Mouse (Mus musculus) thymus, adult 2 months (tissue): ENCODE measurements around the gene Sugct. TPM values are rescaled to one million over a fixed set of nuclear protein-coding genes. Genes with fewer than 3 reads are reported as not detected.

Experiments
- DNase-seq: peaks from one replicate; pipeline ENCODE4 v3.0.0; 2021
- H3K27ac ChIP-seq: fragments of 200-500 bp; 2 replicates; pipeline ENCODE4 v1.5.1; 2012; ENCODE audit warnings: low read length, control low read depth; ENCODE audit not compliant: control insufficient read depth, insufficient read depth
- H3K27me3 ChIP-seq: fragments of 200-500 bp; 2 replicates; pipeline ENCODE4 v1.6.1; 2012; ENCODE audit warnings: mild to moderate bottlenecking, low read length, moderate library complexity, mixed read lengths; ENCODE audit not compliant: control insufficient read depth, insufficient read depth
- H3K36me3 ChIP-seq: fragments of 200-500 bp; 2 replicates; pipeline ENCODE4 v1.6.1; 2012; ENCODE audit warnings: mild to moderate bottlenecking, low read length, moderate library complexity; ENCODE audit not compliant: control insufficient read depth, insufficient read depth
- H3K4me1 ChIP-seq: fragments of 200-500 bp; replicated peaks from 2 replicates; pipeline ENCODE4 v1.6.1; 2012; ENCODE audit warnings: low read length; ENCODE audit not compliant: control insufficient read depth, insufficient read depth
- H3K4me3 ChIP-seq: fragments of 200-500 bp; 2 replicates; pipeline ENCODE4 v1.5.1; 2012; ENCODE audit warnings: mild to moderate bottlenecking, low read length, control low read depth, moderate library complexity; ENCODE audit not compliant: control insufficient read depth, insufficient read depth
- CTCF ChIP-seq: fragments of 200-500 bp; IDR thresholded peaks from 2 replicates; pipeline ENCODE4 v1.5.1; 2012; ENCODE audit warnings: mild to moderate bottlenecking, control low read depth, low read length, moderate library complexity, borderline replicate concordance; ENCODE audit not compliant: control insufficient read depth, poor library complexity, insufficient read depth; ENCODE audit errors: extremely low read depth
- POLR2A ChIP-seq: fragments of 200-500 bp; IDR thresholded peaks from 2 replicates; pipeline ENCODE4 v1.6.1; 2012; ENCODE audit warnings: mild to moderate bottlenecking, low read length, control low read depth, moderate library complexity; ENCODE audit not compliant: control insufficient read depth, poor library complexity, insufficient read depth; ENCODE audit errors: extremely low read depth
- WGBS: fragments of 180-500 bp; shearing (Covaris S2); methylation state at CpG from one replicate; pipeline ENCODE4 v1.1.7; 2018; 5-methylcytosine and 5-hydroxymethylcytosine counted together
- polyA plus RNA-seq: library from polyadenylated mRNA; depleted of rRNA; stranded (reverse); fragments of >200 nt; gene quantifications from 2 replicates; pipeline ENCODE4 v1.2.3, GENCODE M21; 2012

Sugct gene
- polyA plus RNA-seq, 1 experiment, result 1.00 TPM

DNA sequence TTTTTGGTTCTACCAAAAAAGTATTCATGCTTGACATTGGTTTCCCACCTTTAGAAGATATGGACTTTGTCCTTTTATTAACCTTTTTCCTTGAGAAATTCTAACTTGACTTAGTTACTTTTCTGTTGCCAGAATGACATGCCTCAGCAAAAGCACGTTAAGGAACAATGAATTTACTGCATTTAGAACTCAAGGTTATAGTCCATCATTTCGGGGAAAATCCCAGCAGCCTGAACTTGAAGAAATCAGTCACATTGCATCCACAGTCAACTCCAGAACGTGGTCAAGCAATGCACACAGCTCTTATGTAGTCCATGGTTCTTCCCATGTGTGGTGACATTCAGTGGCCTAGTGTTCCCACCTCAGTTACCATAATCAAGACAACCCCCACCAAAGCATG lies 700.0 kb downstream of the Sugct start:
- Histone ChIP-seq H3K4me1 (no peaks in the 10 kb centered on the region), H3K27ac (no peak overlapping the region), H3K4me3 (no peak overlapping the region), H3K36me3 (no peaks in the 10 kb centered on the region), H3K27me3 (no peaks in the 10 kb centered on the region)
- no peak for DNase-seq
- WGBS, result 91% methylated on average over 3 of the region's 3 CpGs
- TF ChIP-seq POLR2A (no peak), CTCF (no peak)

DNA sequence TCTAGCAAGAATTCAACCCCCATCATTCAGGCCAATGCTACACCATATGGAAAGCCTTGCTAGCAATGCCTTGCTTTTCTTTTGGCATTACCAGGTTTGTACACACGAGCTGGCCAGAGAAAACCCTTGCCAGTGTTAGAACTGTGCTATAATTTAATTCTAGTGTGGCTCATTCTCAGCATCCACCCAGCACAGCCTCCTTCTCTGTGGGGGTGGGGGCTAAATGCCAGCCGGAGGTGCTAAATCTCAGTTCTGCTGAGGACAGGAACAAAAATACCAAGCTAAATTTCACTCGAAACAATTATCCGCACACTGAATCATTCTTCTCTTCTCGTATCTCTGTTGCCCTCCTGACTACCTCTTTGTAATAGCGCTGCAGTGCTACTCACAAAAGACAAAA lies 717.6 kb downstream of the Sugct start:
- no peaks in the 10 kb centered on the region for H3K36me3 ChIP-seq
- H3K4me1 ChIP-seq, result no peaks in the 10 kb centered on the region
- H3K27ac ChIP-seq, result no peak overlapping the region
- H3K4me3 ChIP-seq, result no peak overlapping the region
- no peaks in the 10 kb centered on the region for H3K27me3 ChIP-seq
- no peak for DNase-seq
- no peak for TF ChIP-seq CTCF
- no peak for TF ChIP-seq POLR2A
- WGBS, result 91% methylated on average over 6 of the region's 6 CpGs

DNA sequence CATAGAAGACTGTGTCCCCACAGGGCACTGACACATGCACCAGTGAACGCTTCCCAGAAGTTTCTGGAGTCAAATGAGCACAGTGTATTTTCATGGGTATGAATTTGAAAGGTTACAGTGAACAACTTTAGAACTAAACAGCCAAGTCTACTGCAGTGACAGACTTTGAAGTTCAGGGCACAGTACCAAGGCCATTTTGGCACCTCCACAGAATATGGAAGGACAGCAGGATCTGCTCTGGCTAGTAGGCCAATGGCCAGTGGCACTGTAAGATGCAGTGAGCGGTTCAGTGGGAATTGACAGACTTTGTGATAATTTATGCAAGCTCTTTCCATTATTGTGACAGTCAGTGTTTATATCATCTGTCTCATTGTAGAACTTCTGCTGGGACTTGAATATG lies 724.1 kb downstream of the Sugct start:
- Histone ChIP-seq H3K36me3 (no peaks in the 10 kb centered on the region), H3K4me1 (no peaks in the 10 kb centered on the region), H3K27ac (no peak overlapping the region), H3K4me3 (no peak overlapping the region), H3K27me3 (no peaks in the 10 kb centered on the region)
- TF ChIP-seq CTCF (no peak), POLR2A (no peak)
- 94% methylated on average over 2 of the region's 2 CpGs for WGBS
- no peak for DNase-seq

DNA sequence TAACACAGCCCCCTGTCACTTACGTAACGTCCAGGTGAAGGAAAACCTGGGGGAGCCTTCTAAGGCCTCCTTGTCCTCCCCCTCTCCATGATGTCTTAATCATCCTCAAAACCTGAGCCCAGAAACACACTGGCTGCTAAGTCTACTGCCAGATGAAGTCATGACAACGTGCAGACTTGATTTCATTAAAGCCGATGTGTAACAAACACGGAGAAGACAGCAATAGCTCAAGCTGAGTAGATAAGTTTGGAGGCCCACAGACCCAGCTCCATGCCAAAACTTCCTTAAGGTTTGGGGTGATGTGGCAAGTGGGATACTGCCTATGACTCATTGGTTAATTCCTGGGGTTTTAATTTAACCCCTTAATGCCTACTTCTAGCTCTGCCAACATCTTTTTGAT lies 726.4 kb downstream of the Sugct start:
- TF ChIP-seq POLR2A, result no peak
- no peak for TF ChIP-seq CTCF
- Histone ChIP-seq H3K4me1 (no peaks in the 10 kb centered on the region), H3K4me3 (no peak overlapping the region), H3K27me3 (no peaks in the 10 kb centered on the region), H3K36me3 (no peaks in the 10 kb centered on the region), H3K27ac (no peak overlapping the region)
- DNase-seq, result no peak
- 95% methylated on average over 5 of the region's 5 CpGs for WGBS

DNA sequence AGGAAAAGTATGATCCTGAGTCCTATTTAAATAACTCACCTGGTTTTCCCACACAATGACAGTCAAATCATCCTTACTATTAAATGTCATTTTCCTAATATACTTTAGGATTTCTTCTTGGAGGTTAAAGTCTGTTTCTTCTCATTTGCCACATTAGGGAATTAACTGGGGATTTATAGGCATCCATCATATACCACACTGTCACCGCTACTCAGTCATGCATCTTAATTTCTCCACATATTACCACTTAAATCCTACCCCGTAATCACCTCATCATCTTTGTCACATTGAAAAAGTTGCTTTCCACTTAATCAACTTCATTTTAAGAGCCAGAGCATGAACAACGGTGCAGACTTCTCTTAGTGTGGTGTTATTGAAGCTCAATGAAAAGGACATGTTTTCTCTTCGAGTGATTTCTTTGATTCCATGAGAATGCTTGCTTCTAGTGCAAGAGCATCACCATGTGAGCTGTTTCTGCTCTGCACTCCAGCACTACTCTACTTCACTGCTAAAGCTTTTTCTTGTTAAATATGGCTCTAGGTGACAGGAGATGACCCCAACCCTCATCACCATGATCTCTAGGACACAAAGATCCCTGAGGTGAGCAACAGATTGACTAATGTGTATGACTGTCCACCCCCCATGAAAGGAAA lies 730.4 kb downstream of the Sugct start:
- no peak overlapping the region for H3K27ac ChIP-seq
- H3K4me3 ChIP-seq, result no peak overlapping the region
- no peaks in the 10 kb centered on the region for H3K27me3 ChIP-seq
- H3K4me1 ChIP-seq, result no peaks in the 10 kb centered on the region
- TF ChIP-seq POLR2A (no peak), CTCF (no peak)
- WGBS, result 93% methylated on average over 4 of the region's 4 CpGs
- no peak for DNase-seq
- no peaks in the 10 kb centered on the region for H3K36me3 ChIP-seq

DNA sequence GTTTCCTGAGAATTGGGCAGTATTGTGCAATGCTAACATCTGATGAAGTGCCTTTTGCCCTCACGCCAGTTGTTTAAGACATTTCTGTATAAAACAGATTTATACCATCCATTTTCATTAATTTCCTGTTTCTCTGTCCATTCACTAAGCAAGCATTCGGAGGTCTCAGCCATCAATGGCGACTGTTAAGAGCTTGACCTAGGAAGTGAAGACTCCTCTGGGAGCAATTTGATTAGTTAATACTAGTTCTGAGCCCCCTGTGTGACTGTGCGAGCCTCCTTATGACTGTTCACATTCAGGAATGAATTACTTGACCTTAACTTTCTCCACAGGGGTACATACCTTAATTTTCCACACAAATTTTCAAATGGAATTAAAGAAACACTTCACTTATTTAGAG lies 743.3 kb downstream of the Sugct start:
- Histone ChIP-seq H3K4me1 (no peaks in the 10 kb centered on the region), H3K27ac (no peak overlapping the region), H3K4me3 (no peak overlapping the region), H3K36me3 (no peaks in the 10 kb centered on the region), H3K27me3 (no peaks in the 10 kb centered on the region)
- no peak for TF ChIP-seq POLR2A
- no peak for TF ChIP-seq CTCF
- 94% methylated on average over 4 of the region's 4 CpGs for WGBS
- no peak for DNase-seq

DNA sequence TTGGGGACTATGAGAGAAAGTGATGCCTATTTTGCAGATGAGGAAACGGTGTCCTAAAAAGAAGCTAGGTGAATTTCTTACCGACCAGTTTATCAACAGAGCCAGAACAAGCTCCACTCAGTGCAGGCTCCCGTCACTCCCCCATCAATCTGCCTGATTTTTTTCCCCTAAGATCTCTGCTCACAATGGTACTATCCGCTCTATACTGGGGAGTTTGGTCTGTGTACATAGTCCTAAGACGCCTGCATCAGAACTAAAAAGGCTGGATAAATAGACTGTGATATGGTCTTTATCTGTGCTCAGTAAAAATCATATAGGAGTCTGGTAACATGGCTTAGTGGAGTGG lies 755.9 kb downstream of the Sugct start:
- DNase-seq, result no peak
- TF ChIP-seq CTCF (no peak), POLR2A (no peak)
- Histone ChIP-seq H3K27ac (no peak overlapping the region), H3K27me3 (no peaks in the 10 kb centered on the region), H3K4me3 (no peak overlapping the region), H3K4me1 (no peaks in the 10 kb centered on the region), H3K36me3 (no peaks in the 10 kb centered on the region)
- 92% methylated on average over 5 of the region's 5 CpGs for WGBS
